Mouse (Mus musculus): ENCODE results near the gene Tmem108. TPM values are rescaled to one million over a fixed set of nuclear protein-coding genes. Genes with fewer than 3 reads are reported as not detected.

Gene Tmem108
- polyA plus RNA-seq, 1 experiment from 2014 or later, result 8.3 TPM

GRCm38 (mm10) chr9:103473915-103474688, 287.5 kb downstream of the Tmem108 start:
- H3K4me2 ChIP-seq (replicated peaks; ENCODE audit: low read depth, low read length), result 0 out of 2 replicates have a peak overlapping the region, but pooled peaks have one; percentile 24
- H3K4me1 ChIP-seq (ENCODE audit: insufficient read depth, low read length), result peaks cover 14% of the 10 kb centered on the region
- H3K9me3 ChIP-seq (ENCODE audit: low read length), result no peaks in the 10 kb centered on the region
- no peak overlapping the region for H3K9ac ChIP-seq (replicated peaks; ENCODE audit: low read length)
- H3K27me3 ChIP-seq (ENCODE audit: insufficient read depth, low read length), result no peaks in the 10 kb centered on the region
- ATAC-seq (ENCODE audit: low FRiP score, low TSS enrichment), result 0 out of 2 replicates have a peak, but pooled peaks have one; percentile 27
- 38% methylated on average over 13 of the region's 13 CpGs for WGBS
- no peaks in the 10 kb centered on the region for H3K36me3 ChIP-seq (ENCODE audit: insufficient read depth, low read length)
- H3K27ac ChIP-seq (ENCODE audit: low read length), result peak overlapping the region; percentile 2; the same call in 1 of the 2 replicates
- H3K4me3 ChIP-seq (ENCODE audit: low read length), result no peak overlapping the region

GRCm38 (mm10) chr9:103471784-103472183, 289.9 kb downstream of the Tmem108 start:
- no peaks in the 10 kb centered on the region for H3K9me3 ChIP-seq (ENCODE audit: low read length)
- WGBS, result 13% methylated on average over 11 of the region's 11 CpGs
- H3K27ac ChIP-seq (ENCODE audit: low read length), result no peak overlapping the region
- H3K9ac ChIP-seq (replicated peaks; ENCODE audit: low read length), result no peak overlapping the region
- no peaks in the 10 kb centered on the region for H3K27me3 ChIP-seq (ENCODE audit: insufficient read depth, low read length)
- H3K4me1 ChIP-seq (ENCODE audit: insufficient read depth, low read length), result peaks cover 14% of the 10 kb centered on the region
- peak overlapping the region; percentile 39 for H3K4me2 ChIP-seq (replicated peaks; ENCODE audit: low read depth, low read length)
- no peak for ATAC-seq (ENCODE audit: low FRiP score, low TSS enrichment)
- no peaks in the 10 kb centered on the region for H3K36me3 ChIP-seq (ENCODE audit: insufficient read depth, low read length)
- H3K4me3 ChIP-seq (ENCODE audit: low read length), result no peak overlapping the region

- ATAC-seq (ENCODE audit: low FRiP score, low TSS enrichment), result no peak
- Histone ChIP-seq H3K36me3 (ENCODE audit: insufficient read depth, low read length) (no peaks in the 10 kb centered on the region), H3K9ac (replicated peaks; ENCODE audit: low read length) (no peak overlapping the region), H3K4me2 (replicated peaks; ENCODE audit: low read depth, low read length) (no peak overlapping the region), H3K27ac (ENCODE audit: low read length) (no peak overlapping the region), H3K4me1 (ENCODE audit: insufficient read depth, low read length) (peaks cover 13% of the 10 kb centered on the region), H3K9me3 (ENCODE audit: low read length) (no peaks in the 10 kb centered on the region), H3K4me3 (ENCODE audit: low read length) (no peak overlapping the region), H3K27me3 (ENCODE audit: insufficient read depth, low read length) (no peaks in the 10 kb centered on the region)
- 65% methylated on average over 5 of the region's 5 CpGs for WGBS
Measured at GRCm38 (mm10) chr9:103469516-103469915, 292.1 kb downstream of the Tmem108 start.

- Histone ChIP-seq H3K9me3 (ENCODE audit: low read length) (no peaks in the 10 kb centered on the region), H3K4me1 (ENCODE audit: insufficient read depth, low read length) (peaks cover 10% of the 10 kb centered on the region; the same call in 1 of the 2 replicates), H3K4me3 (ENCODE audit: low read length) (no peak overlapping the region), H3K4me2 (replicated peaks; ENCODE audit: low read depth, low read length) (no peak overlapping the region), H3K27ac (ENCODE audit: low read length) (no peak overlapping the region), H3K27me3 (ENCODE audit: insufficient read depth, low read length) (no peaks in the 10 kb centered on the region), H3K9ac (replicated peaks; ENCODE audit: low read length) (no peak overlapping the region), H3K36me3 (ENCODE audit: insufficient read depth, low read length) (no peaks in the 10 kb centered on the region)
- 80% methylated on average over 7 of the region's 7 CpGs for WGBS
- no peak for ATAC-seq (ENCODE audit: low FRiP score, low TSS enrichment)
Measured at GRCm38 (mm10) chr9:103468911-103469310, 292.7 kb downstream of the Tmem108 start.

GRCm38 (mm10) chr9:103465711-103466220, 295.9 kb downstream of the Tmem108 start:
- ATAC-seq (ENCODE audit: low FRiP score, low TSS enrichment), result no peak

GRCm38 (mm10) chr9:103465293-103465692, 296.3 kb downstream of the Tmem108 start:
- H3K36me3 ChIP-seq (ENCODE audit: insufficient read depth, low read length), result no peaks in the 10 kb centered on the region
- ATAC-seq (ENCODE audit: low FRiP score, low TSS enrichment), result no peak
- no peaks in the 10 kb centered on the region for H3K27me3 ChIP-seq (ENCODE audit: insufficient read depth, low read length)

More at GRCm38 (mm10) chr9:103465711-103466220, 295.9 kb downstream of the Tmem108 start:
- H3K9ac ChIP-seq (replicated peaks; ENCODE audit: low read length), result no peak overlapping the region
- no peaks in the 10 kb centered on the region for H3K9me3 ChIP-seq (ENCODE audit: low read length)
- no peaks in the 10 kb centered on the region for H3K27me3 ChIP-seq (ENCODE audit: insufficient read depth, low read length)
- no peaks in the 10 kb centered on the region for H3K4me1 ChIP-seq (ENCODE audit: insufficient read depth, low read length)
- no peaks in the 10 kb centered on the region for H3K36me3 ChIP-seq (ENCODE audit: insufficient read depth, low read length)
- no peak overlapping the region for H3K27ac ChIP-seq (ENCODE audit: low read length)
- no peak overlapping the region for H3K4me2 ChIP-seq (replicated peaks; ENCODE audit: low read depth, low read length)
- no peak overlapping the region for H3K4me3 ChIP-seq (ENCODE audit: low read length)
- 67% methylated on average over 13 of the region's 13 CpGs for WGBS

GRCm38 (mm10) chr9:103463833-103464232, 297.8 kb downstream of the Tmem108 start:
- H3K36me3 ChIP-seq (ENCODE audit: insufficient read depth, low read length), result no peaks in the 10 kb centered on the region
- H3K4me2 ChIP-seq (replicated peaks; ENCODE audit: low read depth, low read length), result no peak overlapping the region
- WGBS, result 84% methylated on average over 6 of the region's 6 CpGs
- no peaks in the 10 kb centered on the region for H3K9me3 ChIP-seq (ENCODE audit: low read length)
- no peak for ATAC-seq (ENCODE audit: low FRiP score, low TSS enrichment)
- H3K4me1 ChIP-seq (ENCODE audit: insufficient read depth, low read length), result no peaks in the 10 kb centered on the region
- H3K27ac ChIP-seq (ENCODE audit: low read length), result no peak overlapping the region
- H3K4me3 ChIP-seq (ENCODE audit: low read length), result no peak overlapping the region
- no peaks in the 10 kb centered on the region for H3K27me3 ChIP-seq (ENCODE audit: insufficient read depth, low read length)
- H3K9ac ChIP-seq (replicated peaks; ENCODE audit: low read length), result no peak overlapping the region

More at GRCm38 (mm10) chr9:103465293-103465692, 296.3 kb downstream of the Tmem108 start:
- H3K4me3 ChIP-seq (ENCODE audit: low read length), result no peak overlapping the region
- no peaks in the 10 kb centered on the region for H3K9me3 ChIP-seq (ENCODE audit: low read length)
- H3K4me2 ChIP-seq (replicated peaks; ENCODE audit: low read depth, low read length), result no peak overlapping the region
- no peak overlapping the region for H3K9ac ChIP-seq (replicated peaks; ENCODE audit: low read length)
- WGBS, result 19% methylated on average over 1 of the region's 1 CpGs
- H3K27ac ChIP-seq (ENCODE audit: low read length), result no peak overlapping the region
- no peaks in the 10 kb centered on the region for H3K4me1 ChIP-seq (ENCODE audit: insufficient read depth, low read length)

GRCm38 (mm10) chr9:103459839-103460238, 301.8 kb downstream of the Tmem108 start:
- Histone ChIP-seq H3K9me3 (ENCODE audit: low read length) (no peaks in the 10 kb centered on the region), H3K4me1 (ENCODE audit: insufficient read depth, low read length) (no peaks in the 10 kb centered on the region), H3K36me3 (ENCODE audit: insufficient read depth, low read length) (no peaks in the 10 kb centered on the region), H3K4me2 (replicated peaks; ENCODE audit: low read depth, low read length) (no peak overlapping the region), H3K27me3 (ENCODE audit: insufficient read depth, low read length) (no peaks in the 10 kb centered on the region), H3K9ac (replicated peaks; ENCODE audit: low read length) (no peak overlapping the region), H3K27ac (ENCODE audit: low read length) (no peak overlapping the region), H3K4me3 (ENCODE audit: low read length) (no peak overlapping the region)
- no peak for ATAC-seq (ENCODE audit: low FRiP score, low TSS enrichment)
- 66% methylated on average over 2 of the region's 2 CpGs for WGBS

- WGBS, result 96% methylated on average over 1 of the region's 1 CpGs
- Histone ChIP-seq H3K36me3 (ENCODE audit: insufficient read depth, low read length) (no peaks in the 10 kb centered on the region), H3K4me3 (ENCODE audit: low read length) (no peak overlapping the region), H3K27me3 (ENCODE audit: insufficient read depth, low read length) (no peaks in the 10 kb centered on the region), H3K9me3 (ENCODE audit: low read length) (no peaks in the 10 kb centered on the region), H3K4me1 (ENCODE audit: insufficient read depth, low read length) (no peaks in the 10 kb centered on the region), H3K27ac (ENCODE audit: low read length) (no peak overlapping the region), H3K9ac (replicated peaks; ENCODE audit: low read length) (no peak overlapping the region), H3K4me2 (replicated peaks; ENCODE audit: low read depth, low read length) (no peak overlapping the region)
- ATAC-seq (ENCODE audit: low FRiP score, low TSS enrichment), result no peak
Measured at GRCm38 (mm10) chr9:103459307-103459706, 302.3 kb downstream of the Tmem108 start.

GRCm38 (mm10) chr9:103449651-103450050, 312.0 kb downstream of the Tmem108 start:
- Histone ChIP-seq H3K4me2 (replicated peaks; ENCODE audit: low read depth, low read length) (no peak overlapping the region), H3K36me3 (ENCODE audit: insufficient read depth, low read length) (no peaks in the 10 kb centered on the region), H3K9ac (replicated peaks; ENCODE audit: low read length) (no peak overlapping the region), H3K27ac (ENCODE audit: low read length) (no peak overlapping the region), H3K4me3 (ENCODE audit: low read length) (no peak overlapping the region), H3K27me3 (ENCODE audit: insufficient read depth, low read length) (no peaks in the 10 kb centered on the region), H3K4me1 (ENCODE audit: insufficient read depth, low read length) (no peaks in the 10 kb centered on the region), H3K9me3 (ENCODE audit: low read length) (peaks cover 6% of the 10 kb centered on the region; the same call in 1 of the 2 replicates)
- no peak for ATAC-seq (ENCODE audit: low FRiP score, low TSS enrichment)
- WGBS, result 76% methylated on average over 6 of the region's 6 CpGs
